Mouse (Mus musculus): ENCODE data around the gene Agk. TPM values are rescaled to one million over a fixed set of nuclear protein-coding genes. Genes with fewer than 3 reads are reported as not detected.

Agk gene
- total and polyA plus RNA-seq, 2 experiments from 2014 or later: 40.6 to 57.9 TPM

DNA sequence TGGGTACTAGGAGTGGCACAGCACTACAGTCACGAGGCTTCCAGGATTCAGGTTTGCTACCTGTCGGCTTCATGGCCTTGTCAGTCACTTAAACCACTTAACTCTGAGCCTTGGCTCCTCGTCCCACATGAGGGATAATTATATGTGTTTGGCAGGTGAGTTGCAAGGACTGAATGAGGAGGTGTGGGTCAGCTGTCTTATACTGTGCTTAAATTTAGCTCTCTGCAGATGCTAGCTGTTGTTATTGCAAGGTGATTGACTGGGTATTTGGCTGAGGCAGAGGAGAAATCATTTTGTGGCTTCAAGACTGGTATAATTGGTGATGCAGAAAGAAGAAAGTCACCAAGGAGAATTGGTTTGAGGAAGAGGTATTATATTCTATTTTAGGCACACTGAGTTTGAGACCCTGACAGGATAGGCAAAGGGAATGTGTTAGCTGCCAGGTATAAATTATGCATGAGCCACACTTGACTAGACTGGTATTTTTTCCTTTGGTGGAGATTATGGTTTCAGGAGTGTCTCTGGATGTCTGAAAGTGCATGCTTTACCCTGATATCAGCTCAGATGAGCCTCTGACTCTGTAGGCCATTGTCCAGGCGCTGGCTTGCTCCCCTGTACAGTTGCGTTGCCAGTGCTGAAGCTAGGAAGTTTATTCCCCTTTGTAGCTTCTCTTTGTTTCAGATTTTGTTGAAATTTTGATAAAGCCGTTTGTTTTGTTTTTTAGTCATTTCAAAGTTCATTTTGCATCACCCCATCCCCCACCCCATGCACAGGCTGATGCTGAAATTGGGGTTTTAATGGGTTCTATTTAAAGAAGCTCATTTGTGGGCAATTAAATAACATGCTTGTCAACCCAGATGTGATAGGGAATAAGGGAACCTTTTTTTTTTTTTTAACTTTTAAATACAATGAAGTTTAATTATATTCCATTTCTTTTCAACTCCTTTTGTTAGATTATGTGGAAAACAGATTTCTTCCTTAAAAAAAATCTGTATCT lies 12.1 kb downstream of the Agk start:
- H3K4me1 ChIP-seq (ENCODE audit: insufficient read depth, low read length): no peaks in the 10 kb centered on the region
- no peak overlapping the region for H3K4me2 ChIP-seq (ENCODE audit: low read depth, low read length)
- no peaks in the 10 kb centered on the region for H3K27me3 ChIP-seq (ENCODE audit: insufficient read depth, low read length)
- no peak overlapping the region for H3K27ac ChIP-seq
- no peaks in the 10 kb centered on the region for H3K9me3 ChIP-seq (ENCODE audit: low read length)
- WGBS: 85% methylated on average over 6 of the region's 6 CpGs
- TF ChIP-seq CTCF (IDR thresholded peaks at IDR 0.05; ENCODE audit: low read depth): no peak
- H3K4me3 ChIP-seq (ENCODE audit: low read length): no peak overlapping the region
- no peak overlapping the region for H3K9ac ChIP-seq (replicated peaks; ENCODE audit: low read length)
- peaks cover 18% of the 10 kb centered on the region for H3K36me3 ChIP-seq (ENCODE audit: insufficient read depth, low read length)
- ATAC-seq (no peak), DNase-seq (ENCODE audit: low spot score) (no peak)

DNA sequence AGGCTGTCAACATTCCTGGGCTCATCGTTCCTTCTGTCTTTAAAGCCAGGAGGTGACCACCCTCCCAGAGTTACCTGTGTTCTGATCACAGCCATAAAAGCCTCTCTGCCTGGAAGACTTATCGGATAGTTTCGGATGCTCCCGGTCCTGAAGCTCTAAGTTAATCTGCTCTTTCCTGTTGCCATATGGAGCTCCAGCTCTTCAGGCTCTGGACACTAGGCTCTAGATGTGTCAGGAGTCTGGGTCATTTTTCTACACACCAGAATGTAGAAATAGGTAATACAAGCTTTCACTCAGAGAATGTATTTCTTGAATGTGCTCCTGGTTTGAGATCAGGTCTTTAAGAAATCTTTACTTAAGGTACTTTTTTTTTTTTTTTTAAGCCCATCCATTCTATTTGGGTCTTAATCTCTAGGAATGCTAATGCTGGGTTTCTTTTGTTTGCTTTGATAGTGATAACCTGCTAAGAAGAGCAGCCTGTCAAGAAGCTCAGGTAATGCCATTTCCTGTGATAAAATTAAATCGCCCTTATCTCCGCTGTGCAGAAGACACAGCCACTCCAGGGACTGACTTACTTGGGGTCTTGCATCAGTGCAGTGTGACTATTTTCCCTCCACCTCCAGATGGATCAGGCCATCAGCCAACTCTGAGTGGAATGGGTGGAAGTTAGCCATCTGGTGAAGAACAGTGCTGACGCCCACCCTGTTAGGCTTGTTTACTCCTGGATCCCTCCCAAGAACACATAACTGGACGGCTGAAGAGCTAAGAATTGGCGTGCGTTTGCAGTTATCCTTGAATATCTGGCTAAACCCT lies 22.2 kb downstream of the Agk start:
- Histone ChIP-seq H3K9me3 (ENCODE audit: low read length) (no peaks in the 10 kb centered on the region), H3K4me1 (ENCODE audit: insufficient read depth, low read length) (peaks cover 5% of the 10 kb centered on the region; the same call in 1 of the 2 replicates), H3K36me3 (ENCODE audit: insufficient read depth, low read length) (no peaks in the 10 kb centered on the region), H3K9ac (replicated peaks; ENCODE audit: low read length) (no peak overlapping the region), H3K4me3 (ENCODE audit: low read length) (no peak overlapping the region), H3K4me2 (ENCODE audit: low read depth, low read length) (no peak overlapping the region), H3K27me3 (ENCODE audit: insufficient read depth, low read length) (no peaks in the 10 kb centered on the region), H3K27ac (no peak overlapping the region)
- WGBS: 53% methylated on average over 10 of the region's 10 CpGs
- no peak for TF ChIP-seq CTCF (IDR thresholded peaks at IDR 0.05; ENCODE audit: low read depth)
- DNase-seq (ENCODE audit: low spot score): peak; percentile 83
- peak; percentile 82 for ATAC-seq

DNA sequence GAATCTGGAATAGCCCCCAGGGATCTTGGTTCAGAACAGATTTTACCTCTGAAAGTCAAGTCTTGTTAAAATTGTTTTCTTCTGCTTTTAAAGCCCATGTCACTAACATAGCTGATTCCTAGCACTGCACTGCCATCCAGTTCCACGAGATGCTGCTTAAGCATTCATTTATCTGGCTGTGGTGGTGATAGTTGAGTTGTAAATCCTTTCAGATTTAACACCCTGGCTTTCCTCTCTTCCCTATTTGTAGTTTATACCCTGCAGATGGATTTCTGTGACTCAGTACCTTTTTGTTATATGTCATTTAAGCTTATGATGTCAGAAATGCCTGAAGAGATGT lies 22.8 kb downstream of the Agk start:
- no peak overlapping the region for H3K27ac ChIP-seq
- no peak overlapping the region for H3K4me2 ChIP-seq (ENCODE audit: low read depth, low read length)
- 53% methylated on average over 1 of the region's 1 CpGs for WGBS
- DNase-seq (ENCODE audit: low spot score) (no peak), ATAC-seq (0 out of 2 replicates have a peak, but pooled peaks have one; percentile 27)
- peaks cover 3% of the 10 kb centered on the region; the same call in 1 of the 2 replicates for H3K36me3 ChIP-seq (ENCODE audit: insufficient read depth, low read length)
- TF ChIP-seq CTCF (IDR thresholded peaks at IDR 0.05; ENCODE audit: low read depth): no peak
- H3K9me3 ChIP-seq (ENCODE audit: low read length): no peaks in the 10 kb centered on the region
- no peaks in the 10 kb centered on the region for H3K27me3 ChIP-seq (ENCODE audit: insufficient read depth, low read length)
- peaks cover 5% of the 10 kb centered on the region; the same call in 1 of the 2 replicates for H3K4me1 ChIP-seq (ENCODE audit: insufficient read depth, low read length)
- H3K9ac ChIP-seq (replicated peaks; ENCODE audit: low read length): no peak overlapping the region
- H3K4me3 ChIP-seq (ENCODE audit: low read length): no peak overlapping the region

DNA sequence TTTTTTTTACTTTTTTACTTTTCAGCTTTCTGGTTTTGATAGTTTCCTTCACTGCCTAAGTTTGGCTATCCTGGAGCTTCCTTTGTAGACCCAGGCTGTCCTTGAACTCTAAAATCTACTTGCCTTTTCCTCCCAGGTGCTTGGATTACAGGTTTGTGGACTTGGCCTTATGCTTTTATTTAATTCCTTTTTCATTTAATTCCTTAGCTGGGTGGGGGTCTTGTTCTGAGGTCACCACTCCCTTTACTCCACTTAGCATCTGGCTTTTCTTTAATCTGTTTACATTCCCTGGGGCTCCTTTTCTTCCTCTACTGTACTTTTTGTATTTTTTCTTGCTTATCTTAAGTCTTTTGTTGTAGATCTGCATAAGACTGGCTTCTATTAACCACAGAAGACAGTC lies 25.1 kb downstream of the Agk start:
- no peak for DNase-seq (ENCODE audit: low spot score)
- TF ChIP-seq CTCF (IDR thresholded peaks at IDR 0.05; ENCODE audit: low read depth): no peak
- Histone ChIP-seq H3K27ac (no peak overlapping the region), H3K27me3 (ENCODE audit: insufficient read depth, low read length) (no peaks in the 10 kb centered on the region), H3K4me3 (ENCODE audit: low read length) (no peak overlapping the region), H3K36me3 (ENCODE audit: insufficient read depth, low read length) (peaks cover 3% of the 10 kb centered on the region; the same call in 1 of the 2 replicates), H3K9ac (replicated peaks; ENCODE audit: low read length) (no peak overlapping the region), H3K4me1 (ENCODE audit: insufficient read depth, low read length) (peaks cover 5% of the 10 kb centered on the region; the same call in 1 of the 2 replicates), H3K9me3 (ENCODE audit: low read length) (no peaks in the 10 kb centered on the region), H3K4me2 (ENCODE audit: low read depth, low read length) (no peak overlapping the region)
- ATAC-seq: no peak

DNA sequence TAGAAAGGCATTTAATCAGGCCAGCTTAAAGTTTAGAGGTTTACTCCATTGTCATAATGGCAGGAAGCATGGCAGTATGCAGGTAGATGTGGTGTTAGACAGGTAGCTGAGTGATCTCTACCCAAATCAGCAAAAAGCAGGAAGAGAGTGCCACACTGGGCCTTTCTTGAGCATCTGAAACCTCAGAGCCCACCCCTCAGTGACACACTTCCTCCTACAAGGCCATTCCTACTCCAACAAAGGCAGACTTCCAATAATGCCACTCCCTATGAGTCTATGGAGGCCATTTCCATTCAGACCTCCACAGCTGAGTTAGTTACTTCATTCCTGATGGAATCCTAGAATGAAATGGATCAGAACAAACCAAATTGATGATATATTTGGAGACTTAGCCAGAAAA lies 25.9 kb downstream of the Agk start:
- no peak for TF ChIP-seq CTCF (IDR thresholded peaks at IDR 0.05; ENCODE audit: low read depth)
- Histone ChIP-seq H3K36me3 (ENCODE audit: insufficient read depth, low read length) (peaks cover 3% of the 10 kb centered on the region; the same call in 1 of the 2 replicates), H3K4me1 (ENCODE audit: insufficient read depth, low read length) (peaks cover 5% of the 10 kb centered on the region; the same call in 1 of the 2 replicates), H3K27me3 (ENCODE audit: insufficient read depth, low read length) (no peaks in the 10 kb centered on the region), H3K9ac (replicated peaks; ENCODE audit: low read length) (no peak overlapping the region), H3K9me3 (ENCODE audit: low read length) (no peaks in the 10 kb centered on the region), H3K4me3 (ENCODE audit: low read length) (no peak overlapping the region), H3K27ac (no peak overlapping the region), H3K4me2 (ENCODE audit: low read depth, low read length) (no peak overlapping the region)
- ATAC-seq (no peak), DNase-seq (ENCODE audit: low spot score) (no peak)

DNA sequence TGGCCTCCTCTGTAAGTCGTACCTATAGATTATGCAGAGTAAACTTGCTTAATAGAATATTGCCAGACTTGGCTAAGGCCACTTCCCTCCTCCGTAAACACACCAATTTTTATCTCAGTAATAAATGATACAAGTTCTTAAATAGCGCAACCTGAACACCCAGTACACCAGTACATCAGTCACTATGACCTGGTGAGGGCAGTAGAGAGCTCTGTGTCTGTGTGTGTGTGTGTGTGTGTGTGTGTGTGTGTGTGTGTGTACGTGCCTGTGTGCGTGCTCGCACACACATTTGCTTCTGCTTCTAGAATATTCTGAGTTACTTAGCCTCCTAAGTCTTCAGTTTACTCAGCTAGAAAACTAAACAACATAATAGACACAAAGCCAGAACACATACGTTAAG lies 28.4 kb downstream of the Agk start:
- Histone ChIP-seq H3K4me2 (ENCODE audit: low read depth, low read length) (no peak overlapping the region), H3K27ac (no peak overlapping the region), H3K9me3 (ENCODE audit: low read length) (no peaks in the 10 kb centered on the region), H3K4me1 (ENCODE audit: insufficient read depth, low read length) (no peaks in the 10 kb centered on the region), H3K4me3 (ENCODE audit: low read length) (no peak overlapping the region), H3K9ac (replicated peaks; ENCODE audit: low read length) (no peak overlapping the region), H3K27me3 (ENCODE audit: insufficient read depth, low read length) (no peaks in the 10 kb centered on the region), H3K36me3 (ENCODE audit: insufficient read depth, low read length) (peaks cover 3% of the 10 kb centered on the region; the same call in 1 of the 2 replicates)
- peak; percentile 19 for DNase-seq (ENCODE audit: low spot score)
- TF ChIP-seq CTCF (IDR thresholded peaks at IDR 0.05; ENCODE audit: low read depth): peak; percentile 58
- 91% methylated on average over 7 of the region's 7 CpGs for WGBS
- ATAC-seq: no peak

All from hindbrain, postnatal 0 days (tissue).